Mouse (Mus musculus) naive thymus-derived CD4-positive, alpha-beta T cell, adult 2 months (primary cell): ENCODE measurements around the gene Tulp2.
A peak's percentile ranks its signal among the peaks of the same experiment; 100 is the strongest.

ENCODE experiments used
- DNase-seq: peaks from one replicate; pipeline ENCODE4 v3.0.0-alpha.2; 2011; ENCODE audit warnings: low read depth

Tulp2 gene

GRCm38 (mm10) chr7:45555787-45556186 is 74.1 kb downstream of the Tulp2 start:
- DNase-seq, result peak; percentile 86

- no peak for DNase-seq
Measured at GRCm38 (mm10) chr7:45558907-45559306, 77.2 kb downstream of the Tulp2 start.

GRCm38 (mm10) chr7:45560241-45560640 is 78.6 kb downstream of the Tulp2 start:
- peak; percentile 43 for DNase-seq

GRCm38 (mm10) chr7:45560843-45561623 is 79.4 kb downstream of the Tulp2 start:
- DNase-seq, result peak; percentile 89

- no peak for DNase-seq
Measured at GRCm38 (mm10) chr7:45561624-45562520, 80.2 kb downstream of the Tulp2 start.

GRCm38 (mm10) chr7:45564811-45565210 is 83.1 kb downstream of the Tulp2 start:
- no peak for DNase-seq

GRCm38 (mm10) chr7:45565446-45565845 is 83.8 kb downstream of the Tulp2 start:
- DNase-seq, result no peak

- DNase-seq, result no peak
Measured at GRCm38 (mm10) chr7:45567112-45567779, 85.6 kb downstream of the Tulp2 start.

GRCm38 (mm10) chr7:45567780-45568516 is 86.3 kb downstream of the Tulp2 start:
- peak; percentile 92 for DNase-seq

GRCm38 (mm10) chr7:45568601-45569473 is 87.2 kb downstream of the Tulp2 start:
- DNase-seq, result no peak

- peak; percentile 79 for DNase-seq
Measured at GRCm38 (mm10) chr7:45570103-45570741, 88.5 kb downstream of the Tulp2 start, which contains the start of gene Bcat2. Bcat2 (plus strand) TSS chr7:45570153.

- DNase-seq, result peak; percentile 43
Measured at GRCm38 (mm10) chr7:45571966-45572365, 90.3 kb downstream of the Tulp2 start.
